Mouse (Mus musculus) embryonic facial prominence, embryonic 10.5 days (tissue): ENCODE measurements around the gene Psma6. TPM values are rescaled to one million over a fixed set of nuclear protein-coding genes. Genes with fewer than 3 reads are reported as not detected.
"Not testable (repeated sequence)": the region's sequence is repeated elsewhere in the genome, so short reads cannot be mapped to it uniquely, and the experiment has no call there.

Experiments
- DNase-seq: peaks from one replicate; pipeline ENCODE4 v3.0.0-alpha.2; 2017; ENCODE audit warnings: low spot score
- H3K27ac ChIP-seq: fragments of 300-500 bp; sonication (generic); replicated peaks from 2 replicates; pipeline ENCODE4 v1.5.1; 2016; ENCODE audit warnings: mild to moderate bottlenecking
- H3K27me3 ChIP-seq: fragments of 300-500 bp; sonication (generic); replicated peaks from 2 replicates; pipeline ENCODE4 v1.6.1; 2016; ENCODE audit warnings: low read depth, mild to moderate bottlenecking; ENCODE audit not compliant: poor library complexity, severe bottlenecking
- H3K36me3 ChIP-seq: fragments of 300-500 bp; sonication (generic); replicated peaks from 2 replicates; pipeline ENCODE4 v1.6.1; 2016; ENCODE audit warnings: mild to moderate bottlenecking, moderate library complexity
- H3K4me1 ChIP-seq: fragments of 300-500 bp; sonication (generic); 2 replicates; pipeline ENCODE4 v1.6.1; 2016
- H3K4me3 ChIP-seq: fragments of 300-500 bp; sonication (generic); 2 replicates; pipeline ENCODE4 v1.5.1; 2016; ENCODE audit warnings: mild to moderate bottlenecking, moderate library complexity
- H3K9me3 ChIP-seq: fragments of 300-500 bp; sonication (generic); 2 replicates; pipeline ENCODE4 v1.6.1; 2016; ENCODE audit warnings: mild to moderate bottlenecking
- WGBS: fragments of 180-500 bp; shearing (Covaris S2); methylation state at CpG from one replicate; pipeline ENCODE4 v1.1.7; 2016; 5-methylcytosine and 5-hydroxymethylcytosine counted together
- polyA plus RNA-seq: library from polyadenylated mRNA; unstranded; fragments of >200 nt; fragmentation: Nextera tagmentation; extraction: Ambion mirVana; gene quantifications from 2 replicates; pipeline ENCODE4 v1.2.1, GENCODE M21; 2016

Psma6 gene
- polyA plus RNA-seq, 1 experiment from 2014 or later = 510 TPM

GRCm38 (mm10) chr12:55377610-55377980, 6.4 kb upstream of the Psma6 start:
- no peaks in the 10 kb centered on the region for H3K27me3 ChIP-seq
- peaks cover 29% of the 10 kb centered on the region for H3K36me3 ChIP-seq
- DNase-seq = no peak
- H3K27ac ChIP-seq = no peak overlapping the region
- H3K4me3 ChIP-seq = no peak overlapping the region
- 74% methylated on average over 6 of the region's 6 CpGs for WGBS
- H3K9me3 ChIP-seq = no peaks in the 10 kb centered on the region
- no peaks in the 10 kb centered on the region for H3K4me1 ChIP-seq

DNA sequence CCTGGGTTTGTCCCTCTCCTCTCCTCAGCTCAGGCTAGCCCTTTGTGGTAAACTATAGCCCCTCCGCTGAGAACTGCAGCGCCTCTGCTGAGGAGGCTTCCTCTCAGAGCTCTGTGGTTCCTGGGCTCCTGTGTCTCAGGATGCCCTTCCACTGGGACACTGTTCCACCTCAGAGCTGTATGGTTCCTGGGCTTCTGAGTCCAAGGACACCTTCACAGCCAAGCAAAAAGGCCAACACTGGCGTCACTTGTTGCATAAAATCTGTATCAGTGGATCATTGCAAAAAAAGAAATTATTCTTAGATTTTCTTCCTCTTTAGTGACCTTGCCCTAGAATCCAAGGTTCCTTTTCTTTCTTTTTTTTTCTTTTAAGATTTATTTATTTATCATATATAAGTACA, 804 bp downstream of the Psma6 start:
- H3K4me3 ChIP-seq = no peak overlapping the region
- DNase-seq = no peak
- no peak overlapping the region for H3K27ac ChIP-seq
- no peaks in the 10 kb centered on the region for H3K9me3 ChIP-seq
- WGBS = 93% methylated on average over 3 of the region's 3 CpGs
- H3K36me3 ChIP-seq = peaks cover 18% of the 10 kb centered on the region
- peaks cover 26% of the 10 kb centered on the region for H3K4me1 ChIP-seq
- H3K27me3 ChIP-seq = no peaks in the 10 kb centered on the region

DNA sequence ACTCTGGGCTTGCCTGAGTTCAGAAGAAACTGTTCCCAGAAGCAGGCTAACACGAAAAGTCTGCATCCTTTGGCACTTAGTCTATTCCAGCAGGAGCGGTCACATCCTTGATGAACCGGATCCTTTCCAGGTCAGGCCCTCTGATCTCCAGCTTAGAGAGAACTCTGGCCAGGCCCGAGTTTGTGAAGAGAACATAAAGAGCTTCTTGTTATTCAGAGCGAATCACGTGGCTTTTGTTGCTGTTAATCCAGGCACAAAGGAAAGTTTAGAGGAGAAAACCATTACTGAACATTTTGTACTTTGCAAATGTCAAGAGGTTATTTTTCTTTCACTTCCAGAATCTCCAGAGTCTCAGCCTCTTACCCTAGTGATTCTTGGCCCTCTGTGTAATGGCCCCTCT, 1.9 kb downstream of the Psma6 start:
- H3K27me3 ChIP-seq = no peaks in the 10 kb centered on the region
- peak overlapping the region; percentile 35; the same call in 1 of the 2 replicates for H3K27ac ChIP-seq
- peaks cover 18% of the 10 kb centered on the region for H3K36me3 ChIP-seq
- no peaks in the 10 kb centered on the region for H3K9me3 ChIP-seq
- H3K4me3 ChIP-seq = no peak overlapping the region
- DNase-seq = no peak
- peaks cover 26% of the 10 kb centered on the region for H3K4me1 ChIP-seq
- WGBS = 23% methylated on average over 6 of the region's 6 CpGs

GRCm38 (mm10) chr12:55386456-55386855, 2.4 kb downstream of the Psma6 start:
- no peaks in the 10 kb centered on the region for H3K27me3 ChIP-seq
- 66% methylated on average over 9 of the region's 9 CpGs for WGBS
- peaks cover 26% of the 10 kb centered on the region for H3K4me1 ChIP-seq
- H3K4me3 ChIP-seq = no peak overlapping the region
- peak overlapping the region; percentile 35; the same call in 1 of the 2 replicates for H3K27ac ChIP-seq
- H3K36me3 ChIP-seq = peaks cover 18% of the 10 kb centered on the region
- DNase-seq = no peak
- no peaks in the 10 kb centered on the region for H3K9me3 ChIP-seq

- Histone ChIP-seq H3K27ac (peak overlapping the region; percentile 35; the same call in 1 of the 2 replicates), H3K36me3 (peaks cover 11% of the 10 kb centered on the region), H3K9me3 (no peaks in the 10 kb centered on the region), H3K4me3 (no peak overlapping the region), H3K4me1 (peaks cover 26% of the 10 kb centered on the region), H3K27me3 (no peaks in the 10 kb centered on the region)
- 79% methylated on average over 7 of the region's 7 CpGs for WGBS
- DNase-seq = no peak
These were observed 3.2 kb downstream of the Psma6 start for GRCm38 (mm10) chr12:55387083-55387787.

GRCm38 (mm10) chr12:55387788-55388465, 3.9 kb downstream of the Psma6 start:
- DNase-seq = no peak
- H3K9me3 ChIP-seq = no peaks in the 10 kb centered on the region
- H3K27me3 ChIP-seq = no peaks in the 10 kb centered on the region
- peaks cover 26% of the 10 kb centered on the region for H3K4me1 ChIP-seq
- WGBS = 73% methylated on average over 11 of the region's 11 CpGs
- no peak overlapping the region for H3K4me3 ChIP-seq
- peaks cover 4% of the 10 kb centered on the region; the same call in 1 of the 2 replicates for H3K36me3 ChIP-seq
- no peak overlapping the region for H3K27ac ChIP-seq

DNA sequence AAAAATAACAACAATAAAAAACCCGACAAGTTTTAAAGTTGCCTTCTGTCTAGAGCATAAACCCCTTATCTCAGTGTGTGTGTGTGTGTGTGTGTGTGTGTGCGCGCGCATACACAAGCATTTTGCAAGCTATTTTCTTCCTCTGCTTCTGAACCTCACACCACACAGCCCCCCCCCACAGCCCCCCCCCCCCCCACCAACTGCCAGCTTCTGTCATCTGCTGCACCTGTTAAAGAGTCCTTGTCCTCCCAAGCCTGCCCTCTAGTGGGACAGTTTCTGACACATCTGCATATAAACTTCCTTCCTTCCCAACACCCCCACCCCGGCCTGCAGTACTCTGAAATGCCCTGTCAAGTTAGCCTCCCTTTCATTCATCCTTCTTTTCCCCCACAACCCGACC, 4.5 kb downstream of the Psma6 start:
- 66% methylated on average over 6 of the region's 6 CpGs for WGBS
- H3K9me3 ChIP-seq = no peaks in the 10 kb centered on the region
- no peaks in the 10 kb centered on the region for H3K36me3 ChIP-seq
- H3K27me3 ChIP-seq = no peaks in the 10 kb centered on the region
- H3K4me3 ChIP-seq = no peak overlapping the region
- no peak overlapping the region for H3K27ac ChIP-seq
- peak; percentile 26 for DNase-seq
- peaks cover 26% of the 10 kb centered on the region for H3K4me1 ChIP-seq

GRCm38 (mm10) chr12:55389132-55390081, 5.4 kb downstream of the Psma6 start:
- Histone ChIP-seq H3K9me3 (no peaks in the 10 kb centered on the region), H3K4me1 (peaks cover 22% of the 10 kb centered on the region), H3K36me3 (no peaks in the 10 kb centered on the region), H3K4me3 (no peak overlapping the region), H3K27ac (no peak overlapping the region), H3K27me3 (no peaks in the 10 kb centered on the region)
- 70% methylated on average over 17 of the region's 17 CpGs for WGBS
- no peak for DNase-seq

GRCm38 (mm10) chr12:55392120-55392519, 8.1 kb downstream of the Psma6 start:
- Histone ChIP-seq H3K36me3 (no peaks in the 10 kb centered on the region), H3K9me3 (no peaks in the 10 kb centered on the region), H3K4me1 (peaks cover 5% of the 10 kb centered on the region), H3K4me3 (no peak overlapping the region), H3K27ac (no peak overlapping the region), H3K27me3 (no peaks in the 10 kb centered on the region)
- no peak for DNase-seq

- peaks cover 9% of the 10 kb centered on the region for H3K4me1 ChIP-seq
- no peaks in the 10 kb centered on the region for H3K27me3 ChIP-seq
- no peak overlapping the region for H3K4me3 ChIP-seq
- H3K9me3 ChIP-seq = no peaks in the 10 kb centered on the region
- no peaks in the 10 kb centered on the region for H3K36me3 ChIP-seq
- DNase-seq = no peak
- no peak overlapping the region for H3K27ac ChIP-seq
- 87% methylated on average over 11 of the region's 11 CpGs for WGBS
These were observed 8.9 kb downstream of the Psma6 start for GRCm38 (mm10) chr12:55392733-55393577.

GRCm38 (mm10) chr12:55395601-55396000, 11.6 kb downstream of the Psma6 start:
- 93% methylated on average over 14 of the region's 14 CpGs for WGBS
- H3K4me3 ChIP-seq, H3K27ac ChIP-seq, H3K9me3 ChIP-seq, DNase-seq, H3K36me3 ChIP-seq, H3K27me3 ChIP-seq: not testable (repeated sequence)
- H3K4me1 ChIP-seq = peaks cover 19% of the 10 kb centered on the region

GRCm38 (mm10) chr12:55396536-55396935, 12.5 kb downstream of the Psma6 start:
- no peaks in the 10 kb centered on the region for H3K9me3 ChIP-seq
- peaks cover 6% of the 10 kb centered on the region for H3K36me3 ChIP-seq
- no peak overlapping the region for H3K27ac ChIP-seq
- H3K27me3 ChIP-seq = no peaks in the 10 kb centered on the region
- peaks cover 19% of the 10 kb centered on the region for H3K4me1 ChIP-seq
- 91% methylated on average over 4 of the region's 4 CpGs for WGBS
- no peak for DNase-seq
- no peak overlapping the region for H3K4me3 ChIP-seq
